Comparison of ENCODE assay signal across 32 mouse cellular contexts in the genomic region with DNA sequence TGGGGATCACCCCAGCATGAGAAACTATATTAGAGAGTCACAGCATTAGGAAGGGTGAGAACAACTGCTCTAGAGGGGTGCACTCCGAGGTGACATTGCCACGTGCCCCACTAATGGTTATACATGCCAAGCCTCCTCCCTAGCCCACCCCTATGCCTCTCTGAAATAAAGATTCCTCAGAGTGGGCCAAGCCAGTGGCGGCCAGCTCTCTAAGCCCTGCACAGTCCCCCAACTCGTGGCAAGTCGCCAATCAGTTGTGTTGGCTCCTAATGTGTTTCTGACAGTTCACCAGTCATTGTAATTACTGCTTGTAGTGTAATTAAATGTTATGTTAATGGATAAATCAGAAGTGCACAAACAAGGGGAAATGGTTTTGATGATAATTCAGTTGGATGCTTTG. TPM values are rescaled to one million over a fixed set of nuclear protein-coding genes. Genes with fewer than 3 reads are reported as not detected.
A peak's percentile ranks its signal among the peaks of the same experiment; 100 is the strongest.
DNase-seq lines count a peak whose midpoint lies in the region; ATAC-seq and TF ChIP-seq lines count a peak whose summit lies in the region.
"Had no signal": no experiment of that assay in that cellular context is flagged by ENCODE, and none has a peak within 500 bp of the region (broad histone marks: within the 10 kb centered on the region; RNA-seq: fewer than 3 reads in every experiment).

No protein-coding gene starts in this region.

- no peaks in the 10 kb centered on the region for H3K9me3 ChIP-seq in hindbrain, embryonic 16.5 days (ENCODE audit: control insufficient read depth, low read length)
- no peaks in the 10 kb centered on the region for H3K9me3 ChIP-seq in hindbrain, embryonic 12.5 days (replicated peaks)
- no peaks in the 10 kb centered on the region for H3K9me3 ChIP-seq in neural tube, embryonic 14.5 days (ENCODE audit: control insufficient read depth, low read length)
- no peaks in the 10 kb centered on the region for H3K9me3 ChIP-seq in forebrain, postnatal 0 days (ENCODE audit: low read length)
- H3K9me3 ChIP-seq in stomach, postnatal 0 days (ENCODE audit: control insufficient read depth, low read length), result no peaks in the 10 kb centered on the region
- H3K9me3 ChIP-seq: heart, embryonic 13.5 days; kidney, embryonic 15.5 days; limb, embryonic 13.5 days; liver, embryonic 13.5 days; megakaryocyte, embryonic 14.5 days; neural tube, embryonic 12.5 days had no signal

- H3K4me2 ChIP-seq in hindbrain, embryonic 16.5 days (ENCODE audit: low read length), result no peak overlapping the region
- H3K4me2 ChIP-seq in hindbrain, embryonic 12.5 days (replicated peaks), result no peak overlapping the region
- H3K4me2 ChIP-seq in neural tube, embryonic 14.5 days (ENCODE audit: low read depth, low read length), result no peak overlapping the region
- no peak overlapping the region for H3K4me2 ChIP-seq in forebrain, postnatal 0 days (ENCODE audit: low read depth)
- no peak overlapping the region for H3K4me2 ChIP-seq in stomach, postnatal 0 days (replicated peaks; ENCODE audit: low read depth)
- H3K4me2 ChIP-seq: heart, embryonic 13.5 days; kidney, embryonic 15.5 days; limb, embryonic 13.5 days; liver, embryonic 13.5 days; neural tube, embryonic 12.5 days had no signal

- WGBS in hindbrain, embryonic 16.5 days, result 42% methylated on average over 5 of the region's 5 CpGs
- WGBS in hindbrain, embryonic 12.5 days, result 62% methylated on average over 5 of the region's 5 CpGs
- 62% methylated on average over 5 of the region's 5 CpGs for WGBS in neural tube, embryonic 14.5 days
- 20% methylated on average over 5 of the region's 5 CpGs for WGBS in forebrain, postnatal 0 days
- 68% methylated on average over 5 of the region's 5 CpGs for WGBS in stomach, postnatal 0 days

- H3K9ac ChIP-seq in hindbrain, embryonic 16.5 days (ENCODE audit: low read depth, low read length), result no peak overlapping the region
- no peak overlapping the region for H3K9ac ChIP-seq in hindbrain, embryonic 12.5 days
- no peak overlapping the region for H3K9ac ChIP-seq in neural tube, embryonic 14.5 days (replicated peaks; ENCODE audit: low read depth, low read length)
- no peak overlapping the region for H3K9ac ChIP-seq in forebrain, postnatal 0 days
- no peak overlapping the region for H3K9ac ChIP-seq in stomach, postnatal 0 days (ENCODE audit: low read length)
- H3K9ac ChIP-seq: heart, embryonic 13.5 days; kidney, embryonic 15.5 days; limb, embryonic 13.5 days; liver, embryonic 13.5 days; neural tube, embryonic 12.5 days had no signal

- TF ChIP-seq EP300 in stomach, postnatal 0 days (optimal IDR thresholded peaks at IDR 0.05), result no peak

- no peak for TF ChIP-seq CTCF in forebrain, postnatal 0 days (IDR thresholded peaks at IDR 0.05; ENCODE audit: low read depth)
- no peak for TF ChIP-seq CTCF in stomach, postnatal 0 days (IDR thresholded peaks at IDR 0.05; ENCODE audit: low read depth)

- DNase-seq in cerebellum, postnatal 14 days, result peak; percentile 53 to 71
- DNase-seq in cerebellum, adult 8-10 months, result no peak
- DNase-seq in neural tube, embryonic 10.5 days (ENCODE audit: extremely low spot score, low spot score), result no peak
- DNase-seq in forebrain, postnatal 0 days, result peak; percentile 63
- DNase-seq in stomach, postnatal 0 days (ENCODE audit: low spot score), result no peak
- DNase-seq: adrenal gland, adult 8-10 months; cerebellum, adult 9-10 months; gastrocnemius, postnatal 36 days; heart, adult 2 months; heart, postnatal 14 days; kidney, adult 11 months; kidney, postnatal 36 days; layer of hippocampus, postnatal 36 days; liver, embryonic 13.5 days; lung, adult 2 months; lung, postnatal 36 days had no signal

- no peak overlapping the region for H3K4me3 ChIP-seq in hindbrain, embryonic 16.5 days (ENCODE audit: low read length)
- H3K4me3 ChIP-seq in hindbrain, embryonic 12.5 days, result no peak overlapping the region
- H3K4me3 ChIP-seq in neural tube, embryonic 14.5 days (ENCODE audit: low read depth, low read length), result no peak overlapping the region
- no peak overlapping the region for H3K4me3 ChIP-seq in forebrain, postnatal 0 days (ENCODE audit: low read depth, low read length)
- H3K4me3 ChIP-seq in stomach, postnatal 0 days (ENCODE audit: low read depth, low read length), result no peak overlapping the region
- H3K4me3 ChIP-seq: heart, adult 2 months; heart, embryonic 13.5 days; kidney, embryonic 15.5 days; limb, embryonic 13.5 days; liver, embryonic 13.5 days; megakaryocyte, embryonic 14.5 days; neural tube, embryonic 12.5 days had no signal

- no peaks in the 10 kb centered on the region; the same call in 1 of the 2 replicates for H3K4me1 ChIP-seq in hindbrain, embryonic 16.5 days (ENCODE audit: control insufficient read depth, insufficient read depth, low read depth, low read length)
- peaks cover 2% of the 10 kb centered on the region; the same call in 1 of the 2 replicates for H3K4me1 ChIP-seq in hindbrain, embryonic 12.5 days
- H3K4me1 ChIP-seq in neural tube, embryonic 14.5 days (ENCODE audit: control insufficient read depth, insufficient read depth, low read length), result no peaks in the 10 kb centered on the region
- H3K4me1 ChIP-seq in forebrain, postnatal 0 days (ENCODE audit: insufficient read depth), result no peaks in the 10 kb centered on the region
- no peaks in the 10 kb centered on the region for H3K4me1 ChIP-seq in stomach, postnatal 0 days (replicated peaks; ENCODE audit: control insufficient read depth, insufficient read depth)
- H3K4me1 ChIP-seq: heart, embryonic 13.5 days; kidney, embryonic 15.5 days; limb, embryonic 13.5 days; liver, embryonic 13.5 days; neural tube, embryonic 12.5 days had no signal

- no peaks in the 10 kb centered on the region for H3K27me3 ChIP-seq in hindbrain, embryonic 16.5 days (replicated peaks; ENCODE audit: control insufficient read depth, insufficient read depth, low read length)
- H3K27me3 ChIP-seq in hindbrain, embryonic 12.5 days, result peaks cover 4% of the 10 kb centered on the region
- H3K27me3 ChIP-seq in neural tube, embryonic 14.5 days (ENCODE audit: control insufficient read depth, insufficient read depth, low read length), result no peaks in the 10 kb centered on the region
- H3K27me3 ChIP-seq in forebrain, postnatal 0 days (ENCODE audit: insufficient read depth, low read length), result no peaks in the 10 kb centered on the region
- H3K27me3 ChIP-seq in stomach, postnatal 0 days (ENCODE audit: control insufficient read depth, insufficient read depth, low read length), result no peaks in the 10 kb centered on the region
- H3K27me3 ChIP-seq: kidney, embryonic 15.5 days; neural tube, embryonic 12.5 days had no signal

- H3K36me3 ChIP-seq in hindbrain, embryonic 16.5 days (ENCODE audit: control insufficient read depth, insufficient read depth, low read length), result no peaks in the 10 kb centered on the region
- no peaks in the 10 kb centered on the region for H3K36me3 ChIP-seq in hindbrain, embryonic 12.5 days
- H3K36me3 ChIP-seq in neural tube, embryonic 14.5 days (ENCODE audit: control insufficient read depth, insufficient read depth, low read length), result no peaks in the 10 kb centered on the region
- H3K36me3 ChIP-seq in forebrain, postnatal 0 days (ENCODE audit: insufficient read depth), result no peaks in the 10 kb centered on the region
- no peaks in the 10 kb centered on the region for H3K36me3 ChIP-seq in stomach, postnatal 0 days (ENCODE audit: control insufficient read depth, insufficient read depth, low read length)
- H3K36me3 ChIP-seq: heart, embryonic 13.5 days; kidney, embryonic 15.5 days; limb, embryonic 13.5 days; liver, embryonic 13.5 days; neural tube, embryonic 12.5 days had no signal

- no peak overlapping the region for H3K27ac ChIP-seq in hindbrain, embryonic 16.5 days (ENCODE audit: low read depth, low read length)
- H3K27ac ChIP-seq in hindbrain, embryonic 12.5 days, result no peak overlapping the region
- no peak overlapping the region for H3K27ac ChIP-seq in neural tube, embryonic 14.5 days (ENCODE audit: low read depth, low read length)
- H3K27ac ChIP-seq in forebrain, postnatal 0 days (ENCODE audit: low read depth, low read length), result no peak overlapping the region
- H3K27ac ChIP-seq in stomach, postnatal 0 days (replicated peaks), result no peak overlapping the region
- H3K27ac ChIP-seq: heart, adult 2 months; heart, embryonic 13.5 days; kidney, embryonic 15.5 days; limb, embryonic 13.5 days; liver, embryonic 13.5 days; neural tube, embryonic 12.5 days had no signal

- ATAC-seq in hindbrain, embryonic 16.5 days, result 0 out of 2 replicates have a peak, but pooled peaks have one; percentile 65
- no peak for ATAC-seq in hindbrain, embryonic 12.5 days (ENCODE audit: low FRiP score)
- ATAC-seq in neural tube, embryonic 14.5 days (ENCODE audit: low read depth), result 0 out of 2 replicates have a peak, but pooled peaks have one; percentile 44
- peak; percentile 66 for ATAC-seq in forebrain, postnatal 0 days
- no peak for ATAC-seq in stomach, postnatal 0 days (ENCODE audit: low FRiP score, low TSS enrichment)
- ATAC-seq: CD4-positive, CD25-positive, alpha-beta regulatory T cell, adult 4 months; Patski had no signal

RNA-seq across cellular contexts. Expression of gene Sppl2c, which starts 6.3 kb away (rescaled TPM):
- polyA plus RNA-seq in hindbrain, embryonic 16.5 days (2015; fragmentation: Nextera tagmentation; extraction: Ambion mirVana), result not detected in 2 replicates
- not detected in 2 replicates for polyA plus RNA-seq in hindbrain, embryonic 12.5 days (2016; fragmentation: Nextera tagmentation; extraction: Ambion mirVana)
- not detected in 2 replicates for polyA plus RNA-seq in neural tube, embryonic 14.5 days (2014; fragmentation: Nextera tagmentation; extraction: Ambion mirVana)
- 0.19 TPM in 1 of 2 replicates, not detected in the other for total RNA-seq in forebrain, postnatal 0 days (2014; rRNA removed)
- not detected in 2 replicates for polyA plus RNA-seq in forebrain, postnatal 0 days (2015; fragmentation: Nextera tagmentation; extraction: Ambion mirVana)
- polyA plus RNA-seq in stomach, postnatal 0 days (2015; fragmentation: Nextera tagmentation; extraction: Ambion mirVana), result not detected in 2 replicates
- total RNA-seq: adrenal gland, adult 8-10 months; gastrocnemius, adult 18-20 months; gastrocnemius, postnatal 36 days; heart, adult 2 months; heart, postnatal 14 days; layer of hippocampus, adult 8-10 months; layer of hippocampus, postnatal 36 days; left cerebral cortex, postnatal 14 days; monocyte, adult 5-6 weeks had no signal
- polyA plus RNA-seq: CD4-positive, CD25-positive, alpha-beta regulatory T cell, adult 4 months; embryonic facial prominence, embryonic 11.5 days; heart, embryonic 13.5 days; kidney, embryonic 15.5 days; limb, embryonic 13.5 days; liver, embryonic 13.5 days; lung, adult 2 months; neural tube, embryonic 12.5 days; Patski; thymus, postnatal 0 days had no signal

RNA-seq across cellular contexts. Expression of gene Crhr1, which starts 47.1 kb away (rescaled TPM):
- 9.0 and 10.2 TPM in 2 replicates for polyA plus RNA-seq in hindbrain, embryonic 16.5 days (2015; fragmentation: Nextera tagmentation; extraction: Ambion mirVana)
- 1.8 and 2.9 TPM in 2 replicates for polyA plus RNA-seq in hindbrain, embryonic 12.5 days (2016; fragmentation: Nextera tagmentation; extraction: Ambion mirVana)
- 4.6 and 5.5 TPM in 2 replicates for polyA plus RNA-seq in neural tube, embryonic 14.5 days (2014; fragmentation: Nextera tagmentation; extraction: Ambion mirVana)
- total RNA-seq in forebrain, postnatal 0 days (2014; rRNA removed), result 16.7 and 23.3 TPM in 2 replicates
- 6.4 and 6.9 TPM in 2 replicates for polyA plus RNA-seq in forebrain, postnatal 0 days (2015; fragmentation: Nextera tagmentation; extraction: Ambion mirVana)
- polyA plus RNA-seq in stomach, postnatal 0 days (2015; fragmentation: Nextera tagmentation; extraction: Ambion mirVana), result 0.04 and 0.07 TPM in 2 replicates
- total RNA-seq: gastrocnemius, adult 18-20 months; gastrocnemius, postnatal 36 days; heart, adult 2 months; heart, postnatal 14 days; monocyte, adult 5-6 weeks had no signal
- polyA plus RNA-seq: CD4-positive, CD25-positive, alpha-beta regulatory T cell, adult 4 months; heart, adult 2 months; heart, embryonic 13.5 days; liver, embryonic 13.5 days; lung, adult 2 months; Patski had no signal

RNA-seq across cellular contexts. Expression of gene Mapt, which starts 51.4 kb away (rescaled TPM):
- polyA plus RNA-seq in hindbrain, embryonic 16.5 days (2015; fragmentation: Nextera tagmentation; extraction: Ambion mirVana), result 1,116 and 1,219 TPM in 2 replicates
- polyA plus RNA-seq in hindbrain, embryonic 12.5 days (2016; fragmentation: Nextera tagmentation; extraction: Ambion mirVana), result 235 and 248 TPM in 2 replicates
- 925 and 1,009 TPM in 2 replicates for polyA plus RNA-seq in neural tube, embryonic 14.5 days (2014; fragmentation: Nextera tagmentation; extraction: Ambion mirVana)
- total RNA-seq in forebrain, postnatal 0 days (2014; rRNA removed), result 582 and 641 TPM in 2 replicates
- 985 and 1,388 TPM in 2 replicates for polyA plus RNA-seq in forebrain, postnatal 0 days (2015; fragmentation: Nextera tagmentation; extraction: Ambion mirVana)
- polyA plus RNA-seq in stomach, postnatal 0 days (2015; fragmentation: Nextera tagmentation; extraction: Ambion mirVana), result 6.8 and 8.2 TPM in 2 replicates

Comparison
In these comparisons a context has a peak if more than half of its experiments do, and no peak if none do; other contexts are left out.
1. DNase-seq: peak in cerebellum, postnatal 14 days (2 of 2) and forebrain, postnatal 0 days (single experiment); none in cerebellum, adult 8-10 months (single experiment), neural tube, embryonic 10.5 days (single experiment) and stomach, postnatal 0 days (single experiment).
2. ATAC-seq: peak in hindbrain, embryonic 16.5 days (single experiment), neural tube, embryonic 14.5 days (single experiment) and forebrain, postnatal 0 days (single experiment); none in hindbrain, embryonic 12.5 days (single experiment) and stomach, postnatal 0 days (single experiment).
3. RNA of gene Mapt, which starts 51.4 kb away (polyA plus RNA-seq): 985 to 1,388 TPM in forebrain, postnatal 0 days, 1,116 to 1,219 TPM in hindbrain, embryonic 16.5 days, 925 to 1,009 TPM in neural tube, embryonic 14.5 days and 235 to 248 TPM in hindbrain, embryonic 12.5 days; 6.8 to 8.2 TPM in stomach, postnatal 0 days; every median in the first group is over 10 times any median in the second.